10 mouse cellular contexts compared by ENCODE assay signal in the genomic region with DNA sequence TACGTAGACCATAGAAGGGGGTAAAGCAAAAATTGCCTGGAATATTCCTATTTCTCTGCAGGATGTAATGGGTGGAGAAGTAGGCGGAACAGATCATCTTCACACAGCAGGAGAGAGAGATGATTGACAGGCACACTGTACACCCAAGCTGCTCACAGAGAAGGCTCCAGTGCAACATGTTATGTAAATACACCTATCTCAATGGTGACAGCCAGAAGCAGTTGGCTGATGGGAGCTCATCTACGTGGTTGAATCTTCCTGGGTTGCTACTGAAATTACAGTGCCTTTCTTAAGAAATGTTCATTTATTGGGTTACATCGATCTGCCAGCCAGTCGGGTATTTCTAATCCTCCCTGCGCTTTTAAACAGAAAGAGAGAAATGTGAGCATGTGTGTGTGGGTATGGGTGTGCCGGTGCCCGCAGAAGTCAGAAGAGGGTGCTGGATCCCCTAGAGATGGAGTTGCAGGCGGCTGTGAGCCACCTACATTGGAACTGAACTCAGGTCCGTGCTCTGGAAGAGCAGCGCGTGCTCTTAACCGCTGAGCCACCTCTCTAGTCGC. TPM values are rescaled to one million over a fixed set of nuclear protein-coding genes. Genes with fewer than 3 reads are reported as not detected.
DNase-seq lines count a peak whose midpoint lies in the region; ATAC-seq and TF ChIP-seq lines count a peak whose summit lies in the region.
"Had no signal": no experiment of that assay in that cellular context is flagged by ENCODE, and none has a peak within 500 bp of the region (broad histone marks: within the 10 kb centered on the region; RNA-seq: fewer than 3 reads in every experiment).

No protein-coding gene starts in this region.

- ATAC-seq in lung, embryonic 15.5 days (ENCODE audit: borderline replicate concordance, extremely low read depth, low FRiP score, low TSS enrichment) = no peak
- ATAC-seq in forebrain, postnatal 0 days = no peak
- ATAC-seq: Patski had no signal

- H3K27ac ChIP-seq in lung, embryonic 15.5 days = peak overlapping the region; percentile 99; the same call in 1 of the 2 replicates
- peak overlapping the region; percentile 99 for H3K27ac ChIP-seq in forebrain, postnatal 0 days (ENCODE audit: low read depth, low read length)

- DNase-seq in cerebellum, adult 9-11 months = peak; percentile 30
- no peak for DNase-seq in cerebellum, postnatal 4 days (ENCODE audit: low spot score in 2 of 2)
- no peak for DNase-seq in lung, adult 18-20 months
- peak; percentile 39 for DNase-seq in forebrain, postnatal 0 days
- peak; percentile 11 for DNase-seq in neural tube, embryonic 10.5 days (ENCODE audit: extremely low spot score, low spot score)
- no peak for DNase-seq in gastrocnemius, postnatal 36 days
- DNase-seq in left cerebral cortex, postnatal 4 days = no peak
- DNase-seq: spleen, adult 18-20 months had no signal

- H3K36me3 ChIP-seq in lung, embryonic 15.5 days = no peaks in the 10 kb centered on the region
- no peaks in the 10 kb centered on the region for H3K36me3 ChIP-seq in forebrain, postnatal 0 days (ENCODE audit: insufficient read depth)

- 85% methylated on average over 14 of the region's 14 CpGs for WGBS in lung, embryonic 15.5 days
- WGBS in forebrain, postnatal 0 days = 74% methylated on average over 14 of the region's 14 CpGs

- H3K4me3 ChIP-seq in lung, embryonic 15.5 days = no peak overlapping the region
- H3K4me3 ChIP-seq in forebrain, postnatal 0 days (ENCODE audit: low read depth, low read length) = no peak overlapping the region

- peaks cover 37% of the 10 kb centered on the region for H3K4me1 ChIP-seq in lung, embryonic 15.5 days
- H3K4me1 ChIP-seq in forebrain, postnatal 0 days (ENCODE audit: insufficient read depth) = peaks cover 13% of the 10 kb centered on the region; the same call in 1 of the 2 replicates

- H3K4me2 ChIP-seq in lung, embryonic 15.5 days = no peak overlapping the region
- no peak overlapping the region for H3K4me2 ChIP-seq in forebrain, postnatal 0 days (ENCODE audit: low read depth)

- no peak for TF ChIP-seq CTCF in forebrain, postnatal 0 days (IDR thresholded peaks at IDR 0.05; ENCODE audit: low read depth)

- intact Hi-C loops in gastrocnemius, postnatal 36 days (cut with DNase I) = no loop called here
- intact Hi-C loops in left cerebral cortex, postnatal 4 days (cut with DNase I) = no loop called here

- no peak overlapping the region for H3K9ac ChIP-seq in lung, embryonic 15.5 days
- no peak overlapping the region for H3K9ac ChIP-seq in forebrain, postnatal 0 days

- no peaks in the 10 kb centered on the region for H3K27me3 ChIP-seq in lung, embryonic 15.5 days
- no peaks in the 10 kb centered on the region for H3K27me3 ChIP-seq in forebrain, postnatal 0 days (ENCODE audit: insufficient read depth, low read length)
- H3K27me3 ChIP-seq: Patski had no signal

- H3K9me3 ChIP-seq in lung, embryonic 15.5 days = no peaks in the 10 kb centered on the region
- H3K9me3 ChIP-seq in forebrain, postnatal 0 days (ENCODE audit: low read length) = no peaks in the 10 kb centered on the region

RNA-seq across cellular contexts. Expression of a gene that starts 1.5 kb away (rescaled TPM):
- polyA plus RNA-seq in lung, embryonic 15.5 days (2015; fragmentation: Nextera tagmentation; extraction: Ambion mirVana) = 265 and 267 TPM in 2 replicates
- 96.4 and 114 TPM in 2 replicates for total RNA-seq in forebrain, postnatal 0 days (2014; rRNA removed)
- 131 and 143 TPM in 2 replicates for polyA plus RNA-seq in forebrain, postnatal 0 days (2015; fragmentation: Nextera tagmentation; extraction: Ambion mirVana)
- total RNA-seq in gastrocnemius, postnatal 36 days (2021) = 10 to 100 TPM; 23.7 to 23.9 TPM
- 100 to 1,000 TPM; 103 to 120 TPM for total RNA-seq in left cerebral cortex, postnatal 4 days (2021)

RNA-seq across cellular contexts. Expression of a gene that starts 19.6 kb away (rescaled TPM):
- polyA plus RNA-seq in lung, embryonic 15.5 days (2015; fragmentation: Nextera tagmentation; extraction: Ambion mirVana) = 210 and 220 TPM in 2 replicates
- 64.4 and 75.0 TPM in 2 replicates for total RNA-seq in forebrain, postnatal 0 days (2014; rRNA removed)
- 60.9 and 73.0 TPM in 2 replicates for polyA plus RNA-seq in forebrain, postnatal 0 days (2015; fragmentation: Nextera tagmentation; extraction: Ambion mirVana)
- 10 to 100 TPM; 25.4 to 31.2 TPM for total RNA-seq in gastrocnemius, postnatal 36 days (2021)
- 10 to 100 TPM; 41.1 to 45.2 TPM for total RNA-seq in left cerebral cortex, postnatal 4 days (2021)

RNA-seq across cellular contexts. Expression of a gene that starts 41.1 kb away (rescaled TPM):
- polyA plus RNA-seq in lung, embryonic 15.5 days (2015; fragmentation: Nextera tagmentation; extraction: Ambion mirVana) = 0.80 and 0.82 TPM in 2 replicates
- 0.24 and 0.31 TPM in 2 replicates for total RNA-seq in forebrain, postnatal 0 days (2014; rRNA removed)
- polyA plus RNA-seq in forebrain, postnatal 0 days (2015; fragmentation: Nextera tagmentation; extraction: Ambion mirVana) = 0.17 TPM in 1 of 2 replicates, not detected in the other
- under 1 TPM; 0.07 to 0.08 TPM for total RNA-seq in gastrocnemius, postnatal 36 days (2021)
- under 1 TPM; 0.12 to 0.16 TPM for total RNA-seq in left cerebral cortex, postnatal 4 days (2021)

Comparison
In these comparisons a context has a peak if more than half of its experiments do, and no peak if none do; other contexts are left out.
1. DNase-seq: peak in cerebellum, adult 9-11 months (single experiment), forebrain, postnatal 0 days (single experiment) and neural tube, embryonic 10.5 days (single experiment); none in cerebellum, postnatal 4 days (0 of 2), lung, adult 18-20 months (0 of 2), gastrocnemius, postnatal 36 days (0 of 2) and left cerebral cortex, postnatal 4 days (single experiment).